Mouse (Mus musculus): ENCODE results near the gene 1700008O03Rik. TPM values are rescaled to one million over a fixed set of nuclear protein-coding genes. Genes with fewer than 3 reads are reported as not detected.

Gene 1700008O03Rik
- polyA plus RNA-seq, 1 experiment from 2014 or later = 0.86 TPM

GRCm38 (mm10) chr7:44405346-44406014 lies 19.9 kb upstream of the 1700008O03Rik start:
- peak; percentile 95 for ATAC-seq (ENCODE audit: insufficient number of reproducible peaks, insufficient read depth, low FRiP score, low TSS enrichment)
- Histone ChIP-seq H3K27me3 (peaks cover 9% of the 10 kb centered on the region; the same call in 1 of the 2 replicates), H3K9me3 (no peaks in the 10 kb centered on the region), H3K9ac (no peak overlapping the region), H3K4me3 (peak overlapping the region; percentile 37), H3K36me3 (no peaks in the 10 kb centered on the region), H3K4me1 (no peaks in the 10 kb centered on the region), H3K27ac (peak overlapping the region; percentile 75), H3K4me2 (replicated peaks) (peak overlapping the region; percentile 54)
- WGBS = under 1% methylated on average over 27 of the region's 27 CpGs

- Histone ChIP-seq H3K4me3 (no peak overlapping the region), H3K36me3 (no peaks in the 10 kb centered on the region), H3K27ac (no peak overlapping the region), H3K27me3 (peaks cover 7% of the 10 kb centered on the region; the same call in 1 of the 2 replicates), H3K4me2 (replicated peaks) (no peak overlapping the region), H3K9ac (no peak overlapping the region), H3K4me1 (no peaks in the 10 kb centered on the region), H3K9me3 (no peaks in the 10 kb centered on the region)
- no peak for ATAC-seq (ENCODE audit: insufficient number of reproducible peaks, insufficient read depth, low FRiP score, low TSS enrichment)
- WGBS = 84% methylated on average over 6 of the region's 6 CpGs
These were observed 16.1 kb upstream of the 1700008O03Rik start for GRCm38 (mm10) chr7:44401673-44402072.

GRCm38 (mm10) chr7:44398570-44398969 lies 12.9 kb upstream of the 1700008O03Rik start:
- Histone ChIP-seq H3K27me3 (peaks cover 2% of the 10 kb centered on the region), H3K36me3 (no peaks in the 10 kb centered on the region), H3K4me1 (no peaks in the 10 kb centered on the region), H3K9me3 (no peaks in the 10 kb centered on the region), H3K4me2 (replicated peaks) (no peak overlapping the region), H3K4me3 (no peak overlapping the region), H3K9ac (no peak overlapping the region), H3K27ac (no peak overlapping the region)
- 16% methylated on average over 3 of the region's 3 CpGs for WGBS
- ATAC-seq (ENCODE audit: insufficient number of reproducible peaks, insufficient read depth, low FRiP score, low TSS enrichment) = peak; percentile 22; the same call in 1 of the 2 replicates

GRCm38 (mm10) chr7:44393284-44393683 lies 7.7 kb upstream of the 1700008O03Rik start:
- Histone ChIP-seq H3K9ac (no peak overlapping the region), H3K27me3 (peaks cover 6% of the 10 kb centered on the region), H3K4me1 (no peaks in the 10 kb centered on the region), H3K36me3 (no peaks in the 10 kb centered on the region), H3K4me3 (no peak overlapping the region), H3K9me3 (no peaks in the 10 kb centered on the region), H3K4me2 (replicated peaks) (no peak overlapping the region), H3K27ac (no peak overlapping the region)
- no peak for ATAC-seq (ENCODE audit: insufficient number of reproducible peaks, insufficient read depth, low FRiP score, low TSS enrichment)
- 90% methylated on average over 17 of the region's 17 CpGs for WGBS

GRCm38 (mm10) chr7:44392341-44392740 lies 6.7 kb upstream of the 1700008O03Rik start:
- Histone ChIP-seq H3K27ac (no peak overlapping the region), H3K27me3 (peaks cover 5% of the 10 kb centered on the region), H3K9me3 (no peaks in the 10 kb centered on the region), H3K4me3 (no peak overlapping the region), H3K4me2 (replicated peaks) (no peak overlapping the region), H3K4me1 (no peaks in the 10 kb centered on the region), H3K9ac (no peak overlapping the region), H3K36me3 (no peaks in the 10 kb centered on the region)
- 89% methylated on average over 14 of the region's 14 CpGs for WGBS
- ATAC-seq (ENCODE audit: insufficient number of reproducible peaks, insufficient read depth, low FRiP score, low TSS enrichment) = no peak

GRCm38 (mm10) chr7:44391831-44392230 lies 6.2 kb upstream of the 1700008O03Rik start:
- Histone ChIP-seq H3K4me3 (no peak overlapping the region), H3K4me2 (replicated peaks) (no peak overlapping the region), H3K27me3 (peaks cover 9% of the 10 kb centered on the region), H3K27ac (no peak overlapping the region), H3K9ac (no peak overlapping the region), H3K36me3 (no peaks in the 10 kb centered on the region), H3K4me1 (no peaks in the 10 kb centered on the region), H3K9me3 (no peaks in the 10 kb centered on the region)
- no peak for ATAC-seq (ENCODE audit: insufficient number of reproducible peaks, insufficient read depth, low FRiP score, low TSS enrichment)
- WGBS = 84% methylated on average over 4 of the region's 4 CpGs

GRCm38 (mm10) chr7:44384716-44385059 lies 932 bp downstream of the 1700008O03Rik start:
- Histone ChIP-seq H3K4me3 (peak overlapping the region; percentile 53), H3K27ac (no peak overlapping the region), H3K9ac (peak overlapping the region; percentile 52; the same call in 1 of the 2 replicates), H3K27me3 (peaks cover 27% of the 10 kb centered on the region), H3K4me1 (peaks cover 4% of the 10 kb centered on the region; the same call in 1 of the 2 replicates), H3K4me2 (replicated peaks) (peak overlapping the region; percentile 91), H3K9me3 (no peaks in the 10 kb centered on the region), H3K36me3 (no peaks in the 10 kb centered on the region)
- peak; percentile 50; the same call in 1 of the 2 replicates for ATAC-seq (ENCODE audit: insufficient number of reproducible peaks, insufficient read depth, low FRiP score, low TSS enrichment)
- under 1% methylated on average over 15 of the region's 17 CpGs for WGBS

GRCm38 (mm10) chr7:44383980-44384715 lies 1.5 kb downstream of the 1700008O03Rik start, which contains the start of gene Syt3:
TSS of gene Syt3 (plus strand) at chr7:44384102.
- peak within 1 kb of the TSS; percentile 53 for H3K4me3 ChIP-seq
- H3K9me3 ChIP-seq = no peaks in the 10 kb centered on the region
- H3K27me3 ChIP-seq = peaks cover 27% of the 10 kb centered on the region
- no peak within 1 kb of the TSS for H3K27ac ChIP-seq
- peaks cover 4% of the 10 kb centered on the region; the same call in 1 of the 2 replicates for H3K4me1 ChIP-seq
- no peaks in the 10 kb centered on the region for H3K36me3 ChIP-seq
- H3K9ac ChIP-seq = peak within 1 kb of the TSS; percentile 52
- peak; percentile 70 for ATAC-seq (ENCODE audit: insufficient number of reproducible peaks, insufficient read depth, low FRiP score, low TSS enrichment)
- peak within 1 kb of the TSS; percentile 91 for H3K4me2 ChIP-seq (replicated peaks)
- WGBS = 2% methylated on average over 30 of the region's 33 CpGs

- Histone ChIP-seq H3K4me3 (no peak overlapping the region), H3K27me3 (peaks cover 23% of the 10 kb centered on the region), H3K36me3 (no peaks in the 10 kb centered on the region), H3K4me2 (replicated peaks) (no peak overlapping the region), H3K9ac (no peak overlapping the region), H3K4me1 (peaks cover 4% of the 10 kb centered on the region; the same call in 1 of the 2 replicates), H3K27ac (no peak overlapping the region), H3K9me3 (no peaks in the 10 kb centered on the region)
- ATAC-seq (ENCODE audit: insufficient number of reproducible peaks, insufficient read depth, low FRiP score, low TSS enrichment) = no peak
- 78% methylated on average over 12 of the region's 12 CpGs for WGBS
These were observed 3.1 kb downstream of the 1700008O03Rik start for GRCm38 (mm10) chr7:44382541-44382940.

- ATAC-seq (ENCODE audit: insufficient number of reproducible peaks, insufficient read depth, low FRiP score, low TSS enrichment) = no peak
- no peaks in the 10 kb centered on the region for H3K36me3 ChIP-seq
- H3K9ac ChIP-seq = no peak overlapping the region
- H3K4me3 ChIP-seq = no peak overlapping the region
- H3K27ac ChIP-seq = no peak overlapping the region
- H3K9me3 ChIP-seq = no peaks in the 10 kb centered on the region
- H3K4me2 ChIP-seq (replicated peaks) = no peak overlapping the region
- WGBS = 66% methylated on average over 4 of the region's 4 CpGs
- 0 out of 2 replicates have a peak, but pooled peaks cover 6% of the 10 kb centered on the region for H3K27me3 ChIP-seq
- peaks cover 7% of the 10 kb centered on the region; the same call in 1 of the 2 replicates for H3K4me1 ChIP-seq
These were observed 7.3 kb downstream of the 1700008O03Rik start for GRCm38 (mm10) chr7:44378290-44378689.

GRCm38 (mm10) chr7:44375793-44376192 lies 9.8 kb downstream of the 1700008O03Rik start:
- Histone ChIP-seq H3K9me3 (no peaks in the 10 kb centered on the region), H3K36me3 (no peaks in the 10 kb centered on the region), H3K4me3 (no peak overlapping the region), H3K9ac (no peak overlapping the region), H3K27ac (no peak overlapping the region), H3K27me3 (no peaks in the 10 kb centered on the region), H3K4me1 (peaks cover 10% of the 10 kb centered on the region; the same call in 1 of the 2 replicates), H3K4me2 (replicated peaks) (no peak overlapping the region)
- WGBS = 46% methylated on average over 3 of the region's 3 CpGs
- no peak for ATAC-seq (ENCODE audit: insufficient number of reproducible peaks, insufficient read depth, low FRiP score, low TSS enrichment)

GRCm38 (mm10) chr7:44375207-44375606 lies 10.4 kb downstream of the 1700008O03Rik start:
- H3K27me3 ChIP-seq = no peaks in the 10 kb centered on the region
- 0 out of 2 replicates have a peak, but pooled peaks have one; percentile 8 for ATAC-seq (ENCODE audit: insufficient number of reproducible peaks, insufficient read depth, low FRiP score, low TSS enrichment)
- no peaks in the 10 kb centered on the region for H3K36me3 ChIP-seq
- H3K4me3 ChIP-seq = peak overlapping the region; percentile 52
- WGBS = 6% methylated on average over 10 of the region's 10 CpGs
- H3K27ac ChIP-seq = no peak overlapping the region
- H3K9me3 ChIP-seq = no peaks in the 10 kb centered on the region
- peaks cover 10% of the 10 kb centered on the region; the same call in 1 of the 2 replicates for H3K4me1 ChIP-seq
- H3K9ac ChIP-seq = no peak overlapping the region
- peak overlapping the region; percentile 81 for H3K4me2 ChIP-seq (replicated peaks)

All from embryonic facial prominence, embryonic 12.5 days (tissue).